Mouse (Mus musculus): ENCODE measurements around the gene Cdk4.

Gene Cdk4

DNA sequence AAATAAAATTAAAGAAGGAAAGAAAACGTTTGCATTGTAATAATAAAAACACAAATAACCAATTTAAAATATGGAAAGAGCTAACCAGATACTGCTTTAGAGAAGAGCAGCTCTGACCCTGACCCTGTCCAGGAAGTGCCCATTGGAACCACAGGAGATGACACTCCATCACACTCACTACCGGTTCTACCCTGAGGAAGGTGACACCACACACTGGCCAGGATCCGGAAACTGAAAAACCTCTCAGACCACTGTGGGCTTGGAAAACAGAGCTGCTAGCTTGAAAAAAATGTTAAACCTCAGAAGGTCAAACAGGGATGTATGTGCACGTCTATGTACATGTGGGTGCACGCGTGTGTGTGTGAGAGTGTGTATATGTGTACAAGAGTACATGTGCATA lies 37.8 kb downstream of the Cdk4 start:
- no peak for DNase-seq

DNA sequence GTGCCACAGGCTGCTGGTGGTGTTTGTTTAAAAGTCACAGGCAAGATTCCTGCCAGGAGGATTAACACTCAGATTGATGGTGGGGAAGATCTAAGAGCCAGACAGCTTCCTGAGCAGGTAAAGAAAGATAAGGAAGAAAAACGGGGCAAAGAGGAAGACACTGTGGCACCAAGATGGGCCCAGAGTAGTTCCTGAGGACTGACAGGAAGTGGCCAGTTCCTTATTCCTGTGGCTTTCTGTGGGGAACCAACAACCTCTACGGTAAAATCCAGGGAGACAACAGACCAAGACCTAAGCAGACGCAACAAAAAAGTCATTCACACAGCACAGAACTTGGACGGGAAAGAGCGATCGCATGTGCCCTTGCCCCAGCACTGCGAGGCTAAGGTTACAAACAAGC lies 40.3 kb downstream of the Cdk4 start:
- DNase-seq = no peak

DNA sequence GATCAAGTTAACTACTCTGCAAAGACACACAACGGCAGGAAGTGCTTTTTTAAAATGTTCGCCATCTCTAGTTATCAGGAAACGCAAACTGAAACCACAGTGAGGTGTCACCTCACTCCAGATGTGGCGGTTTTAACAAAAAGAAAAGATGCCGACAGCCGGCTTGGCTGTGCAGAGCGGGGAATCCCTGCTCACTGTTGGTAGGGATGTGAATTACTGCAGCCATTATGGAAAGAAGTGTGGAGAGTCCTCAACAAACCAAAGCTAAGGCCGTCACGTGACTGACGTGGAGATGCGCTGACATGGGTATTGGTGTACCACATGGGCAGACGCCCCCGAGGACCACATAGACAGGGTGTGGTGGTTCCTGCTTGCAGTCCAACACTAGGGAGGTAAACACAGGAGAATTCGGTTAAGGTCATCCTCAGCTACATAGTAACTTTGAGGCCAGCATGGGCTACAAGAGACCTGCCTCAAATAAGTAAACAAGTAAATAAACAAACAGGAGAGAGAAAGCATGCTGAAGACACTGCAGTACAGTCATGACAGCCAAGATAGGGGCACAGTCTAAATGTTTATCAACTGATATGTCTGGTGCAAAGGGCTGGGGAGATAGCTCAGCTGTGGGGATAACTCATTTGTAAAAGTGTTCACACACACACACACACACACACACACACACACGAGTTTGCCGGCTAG lies 44.4 kb downstream of the Cdk4 start:
- no peak for DNase-seq

GRCm38 (mm10) chr10:127108262-127108583 lies 44.9 kb downstream of the Cdk4 start:
- no peak for DNase-seq

DNA sequence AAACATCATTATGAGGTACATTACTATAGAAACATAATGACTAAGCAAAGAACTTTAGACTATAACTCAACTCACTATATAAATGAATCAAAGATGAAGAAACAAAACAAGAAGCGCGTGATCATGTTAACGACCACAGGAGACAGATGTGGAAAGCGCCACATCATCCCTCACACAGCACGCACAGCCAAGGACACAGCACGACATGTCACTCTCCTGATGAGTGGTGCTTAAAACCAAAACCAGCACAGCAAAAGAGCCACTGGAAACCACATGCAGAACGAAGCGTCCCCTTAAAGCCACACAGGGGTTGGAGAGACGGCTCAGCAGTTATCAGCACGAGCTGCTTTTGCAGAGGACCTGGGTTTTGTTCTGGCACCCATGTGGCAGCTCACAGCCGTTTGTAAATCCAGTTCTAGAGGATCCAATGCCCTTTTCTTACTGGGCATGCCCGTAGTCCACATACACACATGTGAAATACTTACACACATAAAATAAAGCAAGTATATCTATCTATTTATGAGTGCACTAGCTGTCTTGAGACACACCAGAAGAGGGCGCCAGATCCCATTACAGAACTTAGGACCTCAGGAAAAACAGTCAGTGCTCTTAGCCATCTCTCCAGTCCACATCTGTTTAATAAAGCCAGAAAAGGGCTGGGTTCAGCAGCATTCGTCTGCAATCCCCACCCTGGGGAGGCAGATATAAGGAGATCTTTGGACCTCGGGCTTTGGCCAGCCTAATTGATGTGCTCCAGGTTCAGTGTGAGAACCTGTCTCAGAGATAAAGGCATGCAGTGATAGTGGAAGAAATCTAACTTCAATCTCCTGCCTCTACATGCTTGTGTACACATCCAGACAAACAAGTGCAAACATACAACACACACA lies 47.9 kb downstream of the Cdk4 start:
- no peak for DNase-seq

- DNase-seq = no peak
Measured at GRCm38 (mm10) chr10:127114408-127114807, 51.1 kb downstream of the Cdk4 start.

DNA sequence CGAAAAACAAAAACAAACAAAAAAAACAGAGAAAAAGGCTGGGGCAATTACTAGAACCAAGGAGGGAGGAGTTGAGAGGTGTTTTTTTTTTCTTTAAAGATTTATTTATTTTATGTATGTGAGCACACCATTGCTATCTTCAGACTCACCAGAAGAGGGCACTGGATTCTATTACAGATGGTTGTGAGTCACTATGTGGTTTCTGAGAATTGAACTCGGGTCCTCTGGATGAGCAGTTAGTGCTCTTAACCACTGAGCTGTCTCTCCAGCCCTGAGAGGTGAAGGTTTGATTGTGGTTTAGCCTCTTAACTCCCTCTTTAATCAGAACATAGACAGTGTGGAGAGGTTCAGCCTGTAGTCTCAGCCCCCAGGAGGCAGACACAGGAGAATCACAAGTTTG lies 51.7 kb downstream of the Cdk4 start:
- DNase-seq = no peak

Data from cerebellum, adult 9-10 months (tissue).